Mouse (Mus musculus) brain, embryonic 14.5 days (tissue): Measurements from ENCODE around the gene Dctn5.

Source experiments
- CTCF ChIP-seq: fragments of 200-500 bp; IDR thresholded peaks from 2 replicates; pipeline ENCODE4 v1.5.1; 2012; ENCODE audit warnings: inconsistent platforms, mild to moderate bottlenecking, moderate library complexity, borderline replicate concordance; ENCODE audit not compliant: insufficient read depth, insufficient read length; ENCODE audit errors: extremely low read depth
- POLR2A ChIP-seq: fragments of 200-500 bp; IDR thresholded peaks from 2 replicates; pipeline ENCODE4 v1.6.1; 2012; ENCODE audit warnings: mild to moderate bottlenecking, inconsistent platforms, borderline replicate concordance; ENCODE audit not compliant: poor library complexity, insufficient read depth, insufficient read length, severe bottlenecking; ENCODE audit errors: extremely low read depth

DNA sequence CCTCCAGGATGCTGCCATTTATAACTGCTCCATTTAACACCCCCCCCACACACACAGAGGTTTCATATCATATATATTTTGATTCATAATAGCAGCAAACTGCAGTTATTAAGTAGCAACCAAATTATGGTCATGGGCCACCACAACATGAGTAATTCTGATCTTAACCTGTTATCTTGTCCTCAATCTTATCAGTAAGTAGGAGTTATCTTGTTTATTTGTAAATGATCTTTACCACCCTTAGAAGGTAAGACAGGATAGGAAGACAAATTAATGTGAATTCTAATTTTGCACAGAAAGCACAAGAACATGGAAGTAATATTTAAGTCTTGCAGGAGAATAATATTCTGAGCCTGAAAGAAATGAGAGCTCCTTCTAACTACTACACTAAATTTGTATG lies 1.0 kb upstream of the Dctn5 start:
- TF ChIP-seq POLR2A: no peak
- no peak for TF ChIP-seq CTCF
